8 mouse cellular contexts compared by ENCODE assay signal in genomic region chr19:36349487-36349955, GRCm38 (mm10). TPM values are rescaled to one million over a fixed set of nuclear protein-coding genes. Genes with fewer than 3 reads are reported as not detected.
DNase-seq lines count a peak whose midpoint lies in the region; ATAC-seq and TF ChIP-seq lines count a peak whose summit lies in the region.

No protein-coding gene starts in this region.

- H3K27ac ChIP-seq in liver, embryonic 14.5 days, result no peak overlapping the region

- TF ChIP-seq CTCF in liver, embryonic 14.5 days (IDR thresholded peaks at IDR 0.05; ENCODE audit: low read depth), result no peak

- ATAC-seq in liver, embryonic 14.5 days (ENCODE audit: insufficient read depth), result no peak

- TF ChIP-seq EP300 in liver, embryonic 14.5 days (IDR thresholded peaks at IDR 0.05; ENCODE audit: low read depth), result no peak

- WGBS in liver, embryonic 14.5 days (ENCODE audit: insufficient replicate concordance), result 8% methylated on average over 15 of the region's 15 CpGs

- DNase-seq in adrenal gland, adult 8-10 months, result peak; percentile 11
- no peak for DNase-seq in adrenal gland, adult 2 months
- DNase-seq in thymus, postnatal 14 days, result peak; percentile 15
- DNase-seq in thymus, postnatal 25 days, result no peak
- DNase-seq in liver, embryonic 14.5 days (ENCODE audit: low read depth in 3 of 3, low spot score in 3 of 3), result no peak
- DNase-seq in embryo, embryonic 10 days (ENCODE audit: low spot score), result no peak
- DNase-seq in cerebellum, postnatal 25 days, result no peak
- no peak for DNase-seq in frontal cortex, postnatal 14 days (ENCODE audit: low spot score in 2 of 2)

- no peaks in the 10 kb centered on the region for H3K36me3 ChIP-seq in liver, embryonic 14.5 days (replicated peaks; ENCODE audit: control insufficient read depth, insufficient read depth, low read depth)

- peaks cover 43% of the 10 kb centered on the region for H3K27me3 ChIP-seq in liver, embryonic 14.5 days (ENCODE audit: control insufficient read depth, insufficient read depth, low read length)

- H3K4me3 ChIP-seq in liver, embryonic 14.5 days (ENCODE audit: insufficient read depth in 1 of 2, low read depth in 2 of 2, low read length in 2 of 2), result peak overlapping the region; percentile 47 to 57

- no peaks in the 10 kb centered on the region for H3K4me1 ChIP-seq in liver, embryonic 14.5 days (replicated peaks; ENCODE audit: control insufficient read depth in 2 of 2, insufficient read depth in 2 of 2, low read length in 1 of 2)

- no peak overlapping the region for H3K9ac ChIP-seq in liver, embryonic 14.5 days (replicated peaks)

- H3K9me3 ChIP-seq in liver, embryonic 14.5 days (ENCODE audit: control insufficient read depth, low read length), result no peaks in the 10 kb centered on the region

- peak overlapping the region; percentile 80 for H3K4me2 ChIP-seq in liver, embryonic 14.5 days (ENCODE audit: low read depth)

RNA-seq across cellular contexts. Expression of gene Pcgf5, which starts 1.4 kb away (rescaled TPM):
- total RNA-seq in adrenal gland, adult 8-10 months (2022), result 10 to 100 TPM; 24.5 to 36.5 (median 31.8) TPM
- total RNA-seq in adrenal gland, adult 2 months (2021), result 10 to 100 TPM; 21.0 to 31.9 TPM
- 1.9 and 2.5 TPM in 2 replicates for polyA plus RNA-seq in adrenal gland, adult 2 months (2012; rRNA removed)
- polyA plus RNA-seq in liver, embryonic 14.5 days (2012; rRNA removed), result 5.1 and 7.7 TPM in 2 replicates
- polyA plus RNA-seq in liver, embryonic 14.5 days (2014; fragmentation: Nextera tagmentation; extraction: Ambion mirVana), result 16.7 TPM in 2 replicates

Comparison
In these comparisons a context has a peak if more than half of its experiments do, and no peak if none do; other contexts are left out.
1. DNase-seq: peak in adrenal gland, adult 8-10 months (single experiment) and thymus, postnatal 14 days (single experiment); none in adrenal gland, adult 2 months (single experiment), thymus, postnatal 25 days (single experiment), liver, embryonic 14.5 days (0 of 3), embryo, embryonic 10 days (single experiment), cerebellum, postnatal 25 days (0 of 2) and frontal cortex, postnatal 14 days (0 of 2).